Mouse (Mus musculus): ENCODE measurements around the gene Glud1.
"Not testable (repeated sequence)": the region's sequence is repeated elsewhere in the genome, so short reads cannot be mapped to it uniquely, and the experiment has no call there.

Gene Glud1

GRCm38 (mm10) chr14:34312339-34313048, 2.0 kb downstream of the Glud1 start:
- peak; percentile 33 to 54 for DNase-seq

GRCm38 (mm10) chr14:34313612-34314011, 3.1 kb downstream of the Glud1 start:
- DNase-seq, result no peak

GRCm38 (mm10) chr14:34314383-34314782, 3.9 kb downstream of the Glud1 start:
- DNase-seq, result not testable (repeated sequence)

- no peak for DNase-seq
Observed at GRCm38 (mm10) chr14:34314796-34315195, 4.3 kb downstream of the Glud1 start.

- no peak for DNase-seq
Observed at GRCm38 (mm10) chr14:34316346-34316745, 5.8 kb downstream of the Glud1 start.

GRCm38 (mm10) chr14:34317431-34317830, 6.9 kb downstream of the Glud1 start:
- no peak for DNase-seq

GRCm38 (mm10) chr14:34318113-34318512, 7.6 kb downstream of the Glud1 start:
- DNase-seq, result no peak

GRCm38 (mm10) chr14:34323576-34324085, 13.1 kb downstream of the Glud1 start:
- no peak for DNase-seq

- no peak for DNase-seq
Observed at GRCm38 (mm10) chr14:34326606-34327005, 16.1 kb downstream of the Glud1 start.

GRCm38 (mm10) chr14:34327618-34328017, 17.1 kb downstream of the Glud1 start:
- no peak for DNase-seq

GRCm38 (mm10) chr14:34330657-34331158, 20.2 kb downstream of the Glud1 start:
- no peak for DNase-seq

- DNase-seq, result peak; percentile 52 to 72
Observed at GRCm38 (mm10) chr14:34331886-34332285, 21.4 kb downstream of the Glud1 start.

- no peak for DNase-seq
Observed at GRCm38 (mm10) chr14:34332476-34332875, 21.9 kb downstream of the Glud1 start.

- DNase-seq, result no peak
Observed at GRCm38 (mm10) chr14:34339446-34339845, 28.9 kb downstream of the Glud1 start.

GRCm38 (mm10) chr14:34341993-34342392, 31.5 kb downstream of the Glud1 start:
- no peak for DNase-seq

GRCm38 (mm10) chr14:34343078-34343477, 32.6 kb downstream of the Glud1 start:
- DNase-seq, result no peak

GRCm38 (mm10) chr14:34344361-34344760, 33.8 kb downstream of the Glud1 start:
- peak in 1 of 2 experiments; percentile 17 for DNase-seq

GRCm38 (mm10) chr14:34345771-34346566, 35.4 kb downstream of the Glud1 start:
- DNase-seq, result peak in 1 of 2 experiments; percentile 35

- peak in 1 of 2 experiments; percentile 33 for DNase-seq
Observed at GRCm38 (mm10) chr14:34347084-34347483, 36.6 kb downstream of the Glud1 start.

- DNase-seq, result peak in 1 of 2 experiments; percentile 30
Observed at GRCm38 (mm10) chr14:34348301-34348700, 37.8 kb downstream of the Glud1 start.

- peak; percentile 16 to 71 for DNase-seq
Observed at GRCm38 (mm10) chr14:34349007-34349406, 38.5 kb downstream of the Glud1 start.

- DNase-seq, result peak in 1 of 2 experiments; percentile 55
Observed at GRCm38 (mm10) chr14:34351660-34352059, 41.1 kb downstream of the Glud1 start.

GRCm38 (mm10) chr14:34352523-34352922, 42.0 kb downstream of the Glud1 start:
- DNase-seq, result peak in 1 of 2 experiments; percentile 38
